Mouse (Mus musculus) skeletal muscle tissue, postnatal 0 days (tissue): Measurements from ENCODE around the gene Grk6. TPM values are rescaled to one million over a fixed set of nuclear protein-coding genes. Genes with fewer than 3 reads are reported as not detected.

Source experiments
- microRNA-seq, 2 experiments: library from miRNA; unstranded; fragments of <30 nt; microRNA quantifications; one replicate each; pipeline ENCODE4; 2016
- polyA plus RNA-seq: library from polyadenylated mRNA; unstranded; fragments of >200 nt; fragmentation: Nextera tagmentation; extraction: Ambion mirVana; gene quantifications from 2 replicates; pipeline ENCODE4 v1.2.1, GENCODE M21; 2015

The Grk6 gene
- polyA plus RNA-seq, result 13.8 and 15.0 TPM in 2 replicates

GRCm38 (mm10) chr13:55444937-55445315 lies at the start of gene Grk6:
Grk6 (plus strand) TSS chr13:55445072.

DNA sequence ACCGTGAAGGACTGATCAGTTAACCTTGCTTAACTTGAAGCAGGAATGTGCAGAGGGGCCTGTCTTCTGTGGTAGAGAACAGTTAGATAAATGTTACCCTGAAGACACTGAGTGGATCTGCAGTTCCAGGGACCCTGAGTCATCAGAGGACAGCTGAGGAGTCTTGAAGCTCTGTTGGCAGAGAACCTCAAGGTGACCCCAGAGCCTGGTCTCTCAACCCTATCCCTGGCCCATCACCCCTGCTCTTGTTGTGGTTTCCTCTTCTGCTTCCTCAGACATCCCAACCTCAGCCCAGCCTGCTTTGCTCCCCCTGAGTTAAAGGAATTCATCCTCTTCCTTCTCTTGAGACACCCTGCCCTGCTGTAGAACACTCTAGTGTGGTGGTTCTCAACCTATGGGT lies 46.8 kb upstream of the Grk6 start, which contains the start of gene Slc34a1:
Gene Slc34a1, plus strand, starts transcription at position 100 of the 400 bp plus-strand sequence.

DNA sequence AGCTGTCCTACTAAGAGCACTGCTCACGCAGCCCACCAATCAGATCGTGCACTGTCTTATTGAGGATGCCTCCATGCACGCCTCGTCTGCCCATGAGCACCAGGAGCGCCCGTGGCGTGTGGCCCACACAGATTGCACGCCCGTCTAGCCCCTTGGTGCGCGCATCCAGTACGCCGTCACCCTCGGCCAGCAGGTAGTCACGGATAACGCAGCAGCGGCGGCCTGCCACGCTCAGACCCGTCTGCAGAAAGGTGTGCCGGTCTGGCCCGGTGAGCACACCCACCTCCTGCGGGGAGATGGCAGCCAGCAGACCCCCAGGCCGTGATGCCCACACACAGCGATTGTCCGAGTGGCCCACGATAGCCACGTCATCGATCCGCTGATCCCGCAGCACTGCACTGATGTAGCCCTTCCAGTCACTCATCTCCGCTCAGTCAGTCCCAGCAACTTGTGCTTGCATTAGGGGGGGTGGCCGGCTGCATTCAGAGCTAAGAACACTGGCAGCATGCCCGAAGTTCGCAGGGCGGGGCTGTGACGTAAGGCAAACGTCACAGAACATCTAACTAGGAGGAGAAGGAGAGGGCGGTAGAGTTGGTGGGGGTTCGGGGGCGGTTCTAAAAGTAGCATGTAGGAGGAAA lies 30.0 kb upstream of the Grk6 start, which contains the start of gene Pfn3:
Gene Pfn3, minus strand, starts transcription at position 490 of the 638 bp plus-strand sequence.

DNA sequence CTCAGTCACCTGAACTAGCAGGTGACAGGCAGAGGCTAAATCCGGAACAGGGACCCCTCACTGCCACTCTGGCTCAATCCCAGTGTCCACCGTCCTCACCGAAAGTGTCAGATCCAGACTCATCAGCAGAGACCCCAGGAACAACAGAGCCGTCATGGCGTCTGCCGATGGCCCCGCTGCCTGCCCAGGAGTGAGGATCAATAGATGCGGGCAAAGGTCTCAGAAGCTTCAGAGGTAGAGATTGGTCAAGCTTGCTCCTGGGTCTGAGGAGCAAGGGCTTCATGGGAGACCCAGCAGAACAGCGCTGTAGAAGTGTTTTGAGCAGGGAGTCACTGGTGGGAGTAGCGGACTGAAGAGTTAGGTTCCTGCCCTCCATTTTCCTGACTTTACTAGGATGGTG lies 18.3 kb upstream of the Grk6 start, which contains the start of gene F12:
Gene F12, minus strand, starts transcription at position 181 of the 400 bp plus-strand sequence.

DNA sequence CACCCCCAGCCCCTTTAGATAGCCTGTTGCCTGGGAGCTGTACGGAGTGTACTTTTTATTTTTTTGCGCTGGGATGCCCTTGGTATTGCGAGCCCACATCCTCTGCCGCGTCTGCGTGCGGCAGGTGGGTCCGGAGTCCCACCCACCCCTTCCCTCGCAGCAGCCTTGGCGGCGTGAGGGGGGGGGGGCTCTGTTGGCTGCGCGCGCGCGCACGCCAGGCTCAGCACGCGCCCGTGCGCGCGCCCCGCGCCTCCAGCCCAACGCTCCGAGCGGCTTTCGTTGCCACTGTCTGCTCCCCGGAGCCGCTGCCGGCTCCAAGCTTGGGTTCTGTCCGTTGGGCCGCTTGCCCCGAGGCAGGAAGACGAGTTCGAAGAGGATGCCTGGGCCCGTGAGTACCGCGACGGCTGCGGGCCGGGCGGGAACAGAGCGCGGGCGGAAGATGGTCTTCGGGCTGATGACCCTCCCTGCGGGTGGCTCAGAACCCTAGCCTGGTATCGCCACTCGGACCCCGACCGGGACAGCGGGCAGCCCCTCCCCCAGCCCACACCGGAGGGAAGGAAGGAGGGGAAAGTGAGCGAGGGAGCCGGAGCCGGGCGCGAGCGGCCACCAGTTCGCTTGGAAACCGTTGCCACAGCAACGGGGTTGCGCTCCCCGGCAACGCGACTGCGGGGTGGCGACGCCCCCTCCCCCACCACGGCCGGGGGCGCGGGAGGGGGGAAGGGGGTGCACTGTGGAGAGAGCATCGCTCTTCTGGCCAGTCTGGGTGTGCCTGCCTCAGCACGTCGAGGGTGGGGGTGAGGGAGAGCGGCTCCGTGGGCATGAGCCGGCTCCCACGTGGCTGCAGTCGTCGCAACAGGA lies 19.4 kb downstream of the Grk6 start, which contains the start of gene Prr7:
Gene Prr7, plus strand, starts transcription at position 241 of the 858 bp plus-strand sequence.

DNA sequence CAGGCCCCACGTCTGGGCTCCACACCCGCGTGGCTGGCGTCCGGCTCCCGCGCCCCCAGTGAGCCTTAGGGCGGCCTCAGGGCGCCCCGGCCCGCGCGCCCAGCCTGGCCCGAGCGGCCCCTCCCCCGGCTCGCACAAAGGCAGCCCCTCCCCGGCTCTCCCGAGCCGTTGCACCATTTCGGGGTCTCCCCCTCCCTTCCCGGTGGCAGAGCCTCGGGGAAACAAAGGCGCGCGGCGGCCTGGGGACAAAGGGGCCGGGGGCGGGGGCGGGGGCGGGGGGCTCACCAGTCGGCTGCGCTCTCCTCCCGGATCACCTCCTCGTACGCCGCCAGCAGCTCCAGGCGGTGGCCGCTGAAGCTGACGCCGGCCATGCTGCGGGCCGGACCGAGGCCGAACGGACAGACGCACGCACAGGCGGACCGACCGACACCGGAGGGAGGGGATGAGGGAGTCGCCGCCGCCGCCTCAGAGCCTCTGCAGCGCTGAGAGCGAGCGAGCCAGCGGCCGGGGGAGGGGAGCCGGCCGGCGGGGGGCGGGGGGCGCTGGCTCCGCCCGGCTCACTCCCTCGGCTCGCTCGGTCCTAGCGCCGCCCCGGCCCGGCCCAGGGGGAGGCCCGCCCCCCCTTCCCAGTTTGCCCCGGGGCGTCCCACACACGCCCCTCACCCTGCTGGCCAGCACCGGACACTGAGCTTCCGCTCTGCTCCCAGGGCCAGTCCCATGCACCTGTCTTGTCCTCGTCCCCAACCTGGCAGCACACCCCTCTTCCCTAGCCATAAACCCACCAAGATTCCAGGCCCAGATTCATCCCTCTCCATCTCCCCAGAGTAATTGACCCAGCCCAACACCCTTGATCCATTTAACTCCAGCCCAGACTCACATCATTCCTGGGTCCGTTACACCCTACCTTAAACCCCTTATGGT lies 43.0 kb downstream of the Grk6 start, which contains the start of gene Dbn1:
Gene Dbn1, minus strand, starts transcription at position 534 of the 921 bp plus-strand sequence.

Small RNA genes lying within 50 kb of the gene (microRNA-seq; reads per million reads assigned to microRNA genes)
- gene Mir6943 (0.21 to 0.30 reads per million in 2 experiments), gene Mir6944 (33.6 to 48.6 reads per million in 2 experiments), gene Mir6945 (8.4 to 14.6 reads per million in 2 experiments)

Other genes starting within 250 kb of the Grk6 start
- gene Nsd1, start 235.3 kb upstream of the Grk6 start, polyA plus RNA-seq, result 43.3 and 45.3 TPM in 2 replicates
- 145 and 183 TPM in 2 replicates for gene Prelid1, start 124.6 kb upstream of the Grk6 start, polyA plus RNA-seq
- gene Rab24, start 123.1 kb upstream of the Grk6 start, polyA plus RNA-seq, result 72.5 and 76.0 TPM in 2 replicates
- 11.7 and 16.0 TPM in 2 replicates for gene Mxd3, start 115.2 kb upstream of the Grk6 start, polyA plus RNA-seq
- 44.8 and 55.3 TPM in 2 replicates for gene Lman2, start 82.3 kb upstream of the Grk6 start, polyA plus RNA-seq
- 0.91 and 1.0 TPM in 2 replicates for gene Rgs14, start 75.3 kb upstream of the Grk6 start, polyA plus RNA-seq
- not detected in 2 replicates for gene Slc34a1, start 46.9 kb upstream of the Grk6 start, polyA plus RNA-seq
- not detected in 2 replicates for gene Pfn3, start 29.8 kb upstream of the Grk6 start, polyA plus RNA-seq
- 0.19 and 0.37 TPM in 2 replicates for gene F12, start 18.3 kb upstream of the Grk6 start, polyA plus RNA-seq
- 0.16 TPM in 1 of 2 replicates, not detected in the other for gene Prr7, start 19.2 kb downstream of the Grk6 start, polyA plus RNA-seq
- 83.3 and 89.8 TPM in 2 replicates for gene Dbn1, start 43.0 kb downstream of the Grk6 start, polyA plus RNA-seq
- 624 and 740 TPM in 2 replicates for gene Pdlim7, start 68.6 kb downstream of the Grk6 start, polyA plus RNA-seq
- 2.0 and 3.4 TPM in 2 replicates for gene Dok3, start 84.2 kb downstream of the Grk6 start, polyA plus RNA-seq
- gene Ddx41, start 91.6 kb downstream of the Grk6 start, polyA plus RNA-seq, result 17.1 and 18.0 TPM in 2 replicates
- 13.9 and 14.0 TPM in 2 replicates for gene Fam193b, start 126.0 kb downstream of the Grk6 start, polyA plus RNA-seq
- gene Tmed9, start 128.7 kb downstream of the Grk6 start, polyA plus RNA-seq, result 88.9 and 110 TPM in 2 replicates
- 12.7 and 16.5 TPM in 2 replicates for gene B4galt7, start 154.8 kb downstream of the Grk6 start, polyA plus RNA-seq
- 31.3 and 33.8 TPM in 2 replicates for gene Caml, start 177.9 kb downstream of the Grk6 start, polyA plus RNA-seq
- 13.5 and 14.6 TPM in 2 replicates for gene Ddx46, start 190.0 kb downstream of the Grk6 start, polyA plus RNA-seq
- gene B230219D22Rik, start 248.1 kb downstream of the Grk6 start, polyA plus RNA-seq, result 23.8 and 26.8 TPM in 2 replicates